Mouse (Mus musculus): ENCODE results near the gene Map6.

GRCm38 (mm10) chr7:99347268-99347667 lies 80.0 kb downstream of the Map6 start:
- TF ChIP-seq CTCF (IDR thresholded peaks at IDR 0.05) (no peak), POLR2A (IDR thresholded peaks at IDR 0.05; ENCODE audit: insufficient read depth, low read depth, low read length) (no peak)
